In genomic region chr19:46971712-46972111, GRCm38 (mm10) we compare ENCODE assay signal across 12 mouse cellular contexts. TPM values are rescaled to one million over a fixed set of nuclear protein-coding genes. Genes with fewer than 3 reads are reported as not detected.
A peak's percentile ranks its signal among the peaks of the same experiment; 100 is the strongest.
DNase-seq lines count a peak whose midpoint lies in the region; ATAC-seq lines count a peak whose summit lies in the region.
"Had no signal": no experiment of that assay in that cellular context is flagged by ENCODE, and none has a peak within 500 bp of the region (broad histone marks: within the 10 kb centered on the region; RNA-seq: fewer than 3 reads in every experiment).

No protein-coding gene starts in this region.

- 49% methylated on average over 9 of the region's 9 CpGs for WGBS in lung, embryonic 15.5 days
- 41% methylated on average over 9 of the region's 9 CpGs for WGBS in forebrain, embryonic 16.5 days
- 66% methylated on average over 9 of the region's 9 CpGs for WGBS in liver, embryonic 16.5 days (ENCODE audit: insufficient replicate concordance)
- WGBS in stomach, embryonic 16.5 days: 62% methylated on average over 9 of the region's 9 CpGs

- no peak overlapping the region for H3K4me2 ChIP-seq in lung, embryonic 15.5 days
- H3K4me2 ChIP-seq in forebrain, embryonic 16.5 days (ENCODE audit: low read length): no peak overlapping the region
- H3K4me2 ChIP-seq in liver, embryonic 16.5 days (ENCODE audit: low read depth, low read length): no peak overlapping the region
- no peak overlapping the region for H3K4me2 ChIP-seq in stomach, embryonic 16.5 days (ENCODE audit: low read depth, low read length)

- no peaks in the 10 kb centered on the region for H3K27me3 ChIP-seq in lung, embryonic 15.5 days
- no peaks in the 10 kb centered on the region for H3K27me3 ChIP-seq in forebrain, embryonic 16.5 days (replicated peaks; ENCODE audit: control insufficient read depth, insufficient read depth, low read length)
- no peaks in the 10 kb centered on the region for H3K27me3 ChIP-seq in liver, embryonic 16.5 days (ENCODE audit: control insufficient read depth, insufficient read depth, low read depth, low read length)
- H3K27me3 ChIP-seq in stomach, embryonic 16.5 days (ENCODE audit: control insufficient read depth, insufficient read depth, low read length): no peaks in the 10 kb centered on the region

- ATAC-seq in lung, embryonic 15.5 days (ENCODE audit: borderline replicate concordance, extremely low read depth, low FRiP score, low TSS enrichment): no peak
- ATAC-seq in forebrain, embryonic 16.5 days: peak; percentile 43
- no peak for ATAC-seq in liver, embryonic 16.5 days (ENCODE audit: low read depth)
- ATAC-seq in stomach, embryonic 16.5 days (ENCODE audit: insufficient read depth, low FRiP score): no peak

- peaks cover 35% of the 10 kb centered on the region for H3K4me1 ChIP-seq in lung, embryonic 15.5 days
- peaks cover 21% of the 10 kb centered on the region for H3K4me1 ChIP-seq in forebrain, embryonic 16.5 days (replicated peaks; ENCODE audit: control insufficient read depth, insufficient read depth, low read length)
- peaks cover 29% of the 10 kb centered on the region for H3K4me1 ChIP-seq in liver, embryonic 16.5 days (ENCODE audit: control insufficient read depth, low read depth, low read length)
- peaks cover 17% of the 10 kb centered on the region for H3K4me1 ChIP-seq in stomach, embryonic 16.5 days (ENCODE audit: control insufficient read depth, insufficient read depth, low read length)

- no peak overlapping the region for H3K9ac ChIP-seq in lung, embryonic 15.5 days
- 0 out of 2 replicates have a peak overlapping the region, but pooled peaks have one; percentile 35 for H3K9ac ChIP-seq in forebrain, embryonic 16.5 days (replicated peaks; ENCODE audit: low read depth, low read length)
- no peak overlapping the region for H3K9ac ChIP-seq in liver, embryonic 16.5 days (ENCODE audit: low read depth, low read length)
- peak overlapping the region; percentile 27; the same call in 1 of the 2 replicates for H3K9ac ChIP-seq in stomach, embryonic 16.5 days (ENCODE audit: low read length)

- H3K4me3 ChIP-seq in lung, embryonic 15.5 days: no peak overlapping the region
- no peak overlapping the region for H3K4me3 ChIP-seq in forebrain, embryonic 16.5 days (replicated peaks; ENCODE audit: low read length)
- no peak overlapping the region for H3K4me3 ChIP-seq in liver, embryonic 16.5 days (ENCODE audit: low read depth, low read length)
- H3K4me3 ChIP-seq in stomach, embryonic 16.5 days (replicated peaks; ENCODE audit: low read length): no peak overlapping the region

- no peaks in the 10 kb centered on the region for H3K36me3 ChIP-seq in lung, embryonic 15.5 days
- no peaks in the 10 kb centered on the region for H3K36me3 ChIP-seq in forebrain, embryonic 16.5 days (ENCODE audit: control insufficient read depth, insufficient read depth)
- H3K36me3 ChIP-seq in liver, embryonic 16.5 days (ENCODE audit: control insufficient read depth, insufficient read depth): no peaks in the 10 kb centered on the region
- H3K36me3 ChIP-seq in stomach, embryonic 16.5 days (ENCODE audit: control insufficient read depth, insufficient read depth, low read length): no peaks in the 10 kb centered on the region
- H3K36me3 ChIP-seq: G1E had no signal

- peak overlapping the region; percentile 83 for H3K27ac ChIP-seq in lung, embryonic 15.5 days
- peak overlapping the region; percentile 83 for H3K27ac ChIP-seq in forebrain, embryonic 16.5 days (ENCODE audit: low read length)
- peak overlapping the region; percentile 52 for H3K27ac ChIP-seq in liver, embryonic 16.5 days (ENCODE audit: low read length)
- H3K27ac ChIP-seq in stomach, embryonic 16.5 days (ENCODE audit: low read length): peak overlapping the region; percentile 80

- DNase-seq in lung, postnatal 10 days: no peak
- no peak for DNase-seq in kidney, postnatal 10 days
- no peak for DNase-seq in thymus, postnatal 25 days
- DNase-seq: adrenal gland, postnatal 36 days; lung, postnatal 4 days; right cerebral cortex, postnatal 14 days; thymus, postnatal 4 days had no signal

- no peaks in the 10 kb centered on the region for H3K9me3 ChIP-seq in lung, embryonic 15.5 days
- no peaks in the 10 kb centered on the region for H3K9me3 ChIP-seq in forebrain, embryonic 16.5 days (ENCODE audit: control insufficient read depth, low read length)
- no peaks in the 10 kb centered on the region for H3K9me3 ChIP-seq in liver, embryonic 16.5 days (replicated peaks; ENCODE audit: control insufficient read depth, low read length)
- no peaks in the 10 kb centered on the region for H3K9me3 ChIP-seq in stomach, embryonic 16.5 days (replicated peaks; ENCODE audit: control insufficient read depth, low read length)
- H3K9me3 ChIP-seq: G1E had no signal

RNA-seq across cellular contexts. Expression of gene Ina, which starts 42.8 kb away (rescaled TPM):
- 1.0 and 2.3 TPM in 2 replicates for polyA plus RNA-seq in lung, embryonic 15.5 days (2015; fragmentation: Nextera tagmentation; extraction: Ambion mirVana)
- 272 and 295 TPM in 2 replicates for polyA plus RNA-seq in forebrain, embryonic 16.5 days (2015; fragmentation: Nextera tagmentation; extraction: Ambion mirVana)
- 0.06 and 0.09 TPM in 2 replicates for polyA plus RNA-seq in liver, embryonic 16.5 days (2015; fragmentation: Nextera tagmentation; extraction: Ambion mirVana)
- polyA plus RNA-seq in stomach, embryonic 16.5 days (2015; fragmentation: Nextera tagmentation; extraction: Ambion mirVana): 5.7 and 6.5 TPM in 2 replicates
- polyA plus RNA-seq: G1E had no signal

RNA-seq across cellular contexts. Expression of gene Nt5c2, which starts 43.2 kb away (rescaled TPM):
- polyA plus RNA-seq in lung, embryonic 15.5 days (2015; fragmentation: Nextera tagmentation; extraction: Ambion mirVana): 85.4 and 86.0 TPM in 2 replicates
- 76.8 and 81.4 TPM in 2 replicates for polyA plus RNA-seq in forebrain, embryonic 16.5 days (2015; fragmentation: Nextera tagmentation; extraction: Ambion mirVana)
- polyA plus RNA-seq in liver, embryonic 16.5 days (2015; fragmentation: Nextera tagmentation; extraction: Ambion mirVana): 47.4 and 48.4 TPM in 2 replicates
- 86.4 and 91.2 TPM in 2 replicates for polyA plus RNA-seq in stomach, embryonic 16.5 days (2015; fragmentation: Nextera tagmentation; extraction: Ambion mirVana)

Comparison
In these comparisons a context has a peak if more than half of its experiments do, and no peak if none do; other contexts are left out.
1. H3K9ac ChIP-seq: peak in forebrain, embryonic 16.5 days (single experiment) and stomach, embryonic 16.5 days (single experiment); none in lung, embryonic 15.5 days (single experiment) and liver, embryonic 16.5 days (single experiment).
2. RNA of gene Ina, which starts 42.8 kb away (polyA plus RNA-seq): 272 to 295 TPM in forebrain, embryonic 16.5 days; 5.7 to 6.5 TPM in stomach, embryonic 16.5 days, 1.0 to 2.3 TPM in lung, embryonic 15.5 days and 0.06 to 0.09 TPM in liver, embryonic 16.5 days; every median in the first group is over 10 times any median in the second.
3. Peak in every context shown above with its lines, with median percentiles within 50 percentile points of each other: H3K27ac ChIP-seq.